Mouse (Mus musculus) right cerebral cortex, postnatal 4 days (tissue): ENCODE results near the gene Insl6.

ENCODE experiments used
- DNase-seq: peaks from one replicate; pipeline ENCODE4 v3.0.0-alpha.2; 2022

Gene Insl6

DNA sequence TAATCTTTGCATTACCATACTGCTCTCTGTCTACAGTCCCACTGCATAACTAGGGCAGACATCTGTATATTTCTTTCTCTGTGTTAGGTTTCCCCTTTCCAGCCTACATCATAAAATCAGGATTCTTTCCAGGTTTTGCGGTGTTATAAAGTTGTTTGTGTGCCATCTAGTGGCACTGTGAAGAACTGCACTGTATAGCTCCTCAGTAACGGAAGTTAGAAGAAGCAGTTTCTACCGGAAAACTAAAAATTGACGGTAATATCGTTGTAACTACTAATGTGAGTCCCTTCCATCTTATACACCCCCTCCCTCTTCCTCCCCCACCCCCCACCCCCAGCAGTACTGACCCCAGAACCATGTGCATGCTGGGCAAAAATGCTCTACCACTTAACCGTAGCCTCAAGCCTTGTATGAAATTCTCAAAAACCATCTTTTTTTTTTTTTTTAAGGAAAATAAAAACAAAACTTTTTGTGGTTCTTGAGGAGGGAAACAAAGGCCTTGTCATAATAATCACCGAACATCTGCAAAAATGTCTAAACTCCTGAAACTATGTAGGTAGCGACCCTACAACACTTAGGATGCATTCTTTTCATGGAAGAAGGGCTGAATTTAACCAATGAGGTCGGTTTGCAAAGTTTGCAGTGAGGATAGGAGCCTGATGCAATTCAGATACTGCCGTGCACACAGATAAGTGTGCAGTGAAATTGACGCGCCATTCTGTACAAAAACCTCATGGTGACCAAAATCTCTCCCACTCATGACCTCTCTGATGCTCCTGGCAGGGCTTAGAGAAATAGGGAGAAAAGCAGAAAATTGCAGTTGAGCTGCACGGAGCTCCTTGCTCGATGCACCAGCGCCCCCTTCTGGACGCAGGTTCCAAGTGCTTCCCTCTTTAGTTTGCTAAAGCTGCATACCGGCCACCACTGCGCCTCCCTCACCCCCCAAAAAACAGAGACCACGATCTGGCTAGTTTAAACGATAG lies 30.0 kb upstream of the Insl6 start:
- peak; percentile 97 for DNase-seq

DNA sequence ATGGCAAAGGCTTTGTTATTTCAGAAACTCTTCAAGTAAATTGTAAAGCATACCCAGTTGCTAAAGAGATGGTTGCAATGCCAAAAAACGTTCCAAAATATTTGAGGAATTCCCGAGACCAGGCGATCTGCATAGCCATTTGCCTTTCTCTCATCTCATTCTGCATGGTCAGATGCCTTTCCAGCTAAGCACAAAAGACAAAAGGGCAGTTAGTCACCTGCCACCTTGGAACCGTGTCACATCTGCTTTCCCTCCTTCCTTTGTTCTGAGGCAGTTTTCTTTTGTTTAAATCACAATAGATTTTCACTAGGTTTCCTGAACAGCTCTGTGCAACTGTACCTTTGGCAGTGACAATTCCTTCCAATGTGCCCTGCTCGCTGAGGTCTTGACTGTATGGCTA lies 25.8 kb upstream of the Insl6 start:
- DNase-seq = no peak

DNA sequence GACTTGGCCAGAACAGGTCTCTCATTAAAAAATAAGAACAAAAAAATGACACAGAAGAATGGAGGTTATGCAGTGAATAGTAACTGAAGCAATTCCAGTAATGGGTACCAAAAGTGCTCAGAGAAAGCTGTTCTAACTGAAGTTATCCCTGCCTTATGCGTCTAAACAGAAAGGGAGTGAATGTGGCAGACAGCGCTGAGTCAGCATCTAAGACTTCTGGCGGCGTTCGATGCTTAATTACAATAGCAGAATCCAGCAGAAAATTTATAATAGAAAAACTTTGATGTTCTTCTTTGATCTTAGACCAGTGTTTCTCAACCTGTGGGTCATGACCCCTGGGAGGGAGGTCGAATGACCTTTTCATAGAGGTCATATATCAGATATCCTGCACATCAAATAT lies 20.5 kb upstream of the Insl6 start:
- no peak for DNase-seq

DNA sequence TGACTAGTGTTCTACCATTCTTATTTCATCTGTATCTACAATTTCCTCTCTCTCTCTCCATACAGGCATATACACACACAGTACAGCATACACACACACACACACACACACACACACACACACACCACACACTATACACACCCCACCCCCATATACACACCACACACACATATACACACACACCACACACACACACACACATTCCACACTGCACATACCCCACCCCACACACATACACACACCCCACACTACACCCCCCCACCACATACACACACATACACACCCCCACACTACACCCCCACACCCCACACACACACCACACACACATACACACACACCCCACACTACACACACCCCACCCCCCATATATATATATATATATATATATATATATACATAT lies 19.7 kb upstream of the Insl6 start:
- no peak for DNase-seq

GRCm38 (mm10) chr19:29342281-29342680 lies 17.1 kb upstream of the Insl6 start:
- no peak for DNase-seq

DNA sequence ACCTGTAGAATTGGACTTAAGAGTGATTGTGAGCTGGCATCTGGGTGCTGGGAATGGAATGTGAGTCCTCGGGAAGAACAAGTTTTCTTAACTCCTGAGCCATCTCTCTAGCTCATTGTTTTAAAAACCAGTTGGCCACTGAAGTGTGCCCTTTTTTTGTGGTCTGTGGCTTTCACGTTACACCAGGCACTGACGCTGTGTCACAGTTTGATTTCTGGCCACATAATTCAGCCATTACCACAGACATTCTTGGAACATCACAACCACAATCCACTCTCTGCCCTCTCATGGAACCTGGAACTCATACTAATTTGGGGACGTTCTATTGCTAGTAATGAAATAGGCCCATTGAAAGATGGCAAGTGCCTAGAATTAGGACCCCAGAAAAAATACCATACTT lies 15.9 kb upstream of the Insl6 start:
- no peak for DNase-seq

DNA sequence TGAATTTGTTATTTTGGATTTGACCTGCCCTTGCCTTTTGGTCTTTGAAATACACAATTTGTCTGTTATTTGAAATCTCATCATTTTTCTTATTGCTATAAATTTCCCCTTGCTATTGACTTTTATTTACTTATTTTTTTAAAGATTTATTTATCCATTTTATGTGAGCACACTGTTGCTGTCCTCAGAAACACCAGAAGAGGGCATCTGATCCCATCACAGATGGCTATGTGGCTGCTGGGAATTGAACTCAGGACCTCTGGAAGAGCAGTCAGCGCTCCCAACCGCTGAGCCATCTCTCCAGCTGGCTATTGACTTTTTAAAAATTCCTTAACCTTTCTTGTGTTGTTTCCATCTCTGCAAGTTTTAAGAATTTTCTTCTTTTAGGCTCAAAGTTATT lies 11.5 kb upstream of the Insl6 start:
- no peak for DNase-seq

DNA sequence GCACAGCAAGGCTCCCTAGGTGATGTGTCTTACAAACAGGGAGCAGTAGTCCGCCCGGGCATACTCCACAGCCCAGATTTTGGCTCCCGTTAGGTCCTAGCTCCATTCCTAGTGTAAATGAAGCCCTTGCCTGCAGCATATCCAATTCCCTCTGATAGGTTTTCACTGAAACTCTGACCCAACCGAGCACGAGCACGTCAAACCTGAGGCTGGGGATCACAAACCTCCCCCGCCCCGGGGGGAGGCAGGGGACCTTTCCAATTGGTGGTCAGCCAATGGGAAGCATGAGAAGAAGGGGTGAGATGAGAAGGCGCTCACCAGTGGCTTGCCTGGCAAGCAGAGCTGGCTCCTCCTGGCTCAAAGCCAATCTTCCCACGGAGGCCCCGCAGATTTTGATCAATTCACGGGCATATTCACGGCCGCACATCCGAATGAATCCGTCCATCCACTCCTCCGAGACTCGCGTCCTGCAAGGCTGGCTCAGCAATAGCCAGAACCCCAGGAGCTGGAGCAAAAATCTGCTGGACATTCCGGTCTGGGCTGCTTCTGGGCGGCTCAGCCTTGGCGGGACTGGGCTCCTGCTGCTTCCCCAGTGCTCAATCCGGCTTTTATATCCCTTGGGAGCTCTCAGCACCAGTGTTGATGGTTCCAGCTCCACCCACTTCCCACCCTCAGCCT lies 9.1 kb upstream of the Insl6 start, which contains the start of gene Rln1:
TSS of gene Rln1 (minus strand) at position 603 of the 678 bp plus-strand sequence.
- peak; percentile 59 for DNase-seq

DNA sequence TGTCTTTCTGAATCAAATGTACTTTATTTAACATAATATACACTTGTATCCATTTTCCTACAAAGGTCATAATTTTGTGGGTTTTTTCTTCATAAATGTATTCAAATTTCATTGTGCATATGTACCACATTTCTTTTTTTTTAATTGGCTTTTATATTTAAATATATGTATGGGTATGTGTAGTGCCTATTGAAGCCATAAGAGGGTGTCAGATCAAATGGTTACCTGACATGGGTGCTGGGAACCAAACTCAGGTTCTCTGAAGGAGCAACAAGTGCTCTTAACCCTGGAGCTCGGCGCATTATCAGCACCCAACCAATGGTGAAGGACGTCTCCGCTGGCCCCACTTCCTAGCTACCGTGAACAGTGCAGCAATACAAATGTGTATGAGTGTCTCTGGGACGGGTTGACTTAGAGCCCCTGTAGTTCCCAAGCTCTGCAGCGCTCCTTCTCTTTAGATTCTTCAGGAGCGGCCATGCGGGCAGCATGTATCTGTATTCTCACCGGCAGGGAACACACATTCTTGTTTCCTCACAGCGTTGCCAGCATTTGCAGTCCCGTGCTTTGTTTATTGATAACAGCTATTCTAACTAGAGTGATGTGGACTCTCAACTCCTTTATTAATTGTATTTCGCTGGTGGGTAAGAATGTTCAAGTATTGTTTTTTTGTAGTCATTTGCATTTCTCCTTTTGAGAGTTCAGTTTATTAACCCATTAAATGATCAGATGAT lies 1.8 kb upstream of the Insl6 start:
- no peak for DNase-seq

DNA sequence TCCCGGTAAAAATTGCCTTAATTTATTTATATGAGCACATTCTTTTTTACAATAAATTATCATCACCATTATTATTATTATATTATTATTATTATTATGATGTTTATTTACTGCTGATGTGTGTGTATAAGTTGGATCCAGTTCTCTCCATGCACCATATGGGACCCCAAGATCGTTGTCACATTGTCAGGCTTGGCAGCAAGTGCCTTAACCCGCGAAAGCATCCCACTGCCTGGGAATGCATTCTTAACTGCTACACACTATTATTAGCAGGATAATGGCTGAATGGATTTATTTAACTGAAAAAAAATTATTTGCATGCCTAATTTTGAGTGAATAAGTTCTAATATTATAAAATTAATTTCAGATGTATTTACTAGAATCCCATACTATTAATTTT lies 1.2 kb upstream of the Insl6 start:
- no peak for DNase-seq

GRCm38 (mm10) chr19:29325852-29326180 lies 660 bp upstream of the Insl6 start:
- DNase-seq = no peak

DNA sequence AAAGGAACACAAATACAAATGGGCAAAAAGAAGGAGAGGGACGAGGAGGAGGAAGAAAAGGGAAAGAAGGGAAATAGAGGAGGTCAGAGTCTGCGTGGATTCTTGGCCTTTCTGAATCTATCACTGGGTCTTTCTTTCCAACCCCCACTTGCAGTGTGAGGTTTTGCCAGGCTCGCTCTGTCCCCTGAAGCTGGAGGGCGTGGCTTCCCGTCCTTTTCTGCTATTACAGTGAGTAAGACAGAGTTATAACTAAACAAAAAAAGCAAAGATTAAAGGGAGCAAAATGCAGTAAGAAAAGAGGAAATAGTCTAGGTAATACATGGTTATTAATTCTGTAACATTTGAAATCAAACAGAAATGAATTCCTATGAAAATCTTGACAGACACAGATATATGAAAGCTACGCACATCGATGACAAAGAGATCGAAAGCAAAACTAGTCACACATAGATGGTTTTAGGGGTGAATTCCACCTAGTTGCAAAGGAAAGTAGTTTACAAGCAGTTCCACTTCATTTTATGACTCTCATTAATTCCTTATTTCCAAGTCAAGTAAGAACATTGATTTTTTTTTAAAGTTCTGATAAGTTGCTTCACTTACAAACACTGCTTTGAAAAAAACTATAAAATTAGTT lies 1.6 kb downstream of the Insl6 start:
- DNase-seq = no peak

GRCm38 (mm10) chr19:29312661-29313060 lies 12.5 kb downstream of the Insl6 start:
- no peak for DNase-seq

DNA sequence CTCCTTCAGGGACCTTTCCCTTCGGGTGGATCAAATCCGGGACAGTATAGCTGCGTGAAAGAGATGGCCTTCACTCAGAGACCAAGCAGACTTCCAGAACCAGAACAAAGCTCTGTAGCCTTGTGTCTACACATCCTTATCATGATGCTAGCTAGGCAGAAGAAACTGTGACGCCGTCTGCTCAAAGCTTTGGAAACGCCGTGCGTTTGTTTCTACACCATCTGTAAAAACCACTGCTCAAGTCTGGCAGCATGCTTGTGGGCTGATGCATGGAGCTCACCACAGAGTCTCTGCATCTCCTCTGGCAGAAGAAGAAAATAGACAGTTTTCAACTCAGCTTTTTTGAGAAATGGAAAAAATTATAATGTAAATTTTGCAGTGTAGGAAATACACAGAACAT lies 13.4 kb downstream of the Insl6 start:
- DNase-seq = no peak

DNA sequence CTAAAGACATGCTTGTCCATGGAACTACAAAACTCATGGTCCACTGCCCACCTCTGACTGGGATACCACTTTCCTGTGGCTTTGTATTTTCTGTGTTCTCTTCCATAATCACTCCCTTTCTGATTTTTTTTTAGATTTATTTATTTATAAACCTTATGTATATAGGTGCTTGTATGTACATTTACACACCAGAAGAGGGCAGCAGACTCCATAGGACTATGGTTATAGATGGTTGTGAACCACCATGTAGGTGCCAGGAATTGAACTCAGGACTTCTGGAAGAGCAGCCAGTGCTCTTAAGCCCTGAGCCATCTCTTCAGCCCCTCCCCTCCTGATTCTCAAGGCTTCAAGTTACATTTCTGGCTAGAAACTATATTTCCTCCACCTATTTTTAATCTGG lies 16.3 kb downstream of the Insl6 start:
- no peak for DNase-seq

DNA sequence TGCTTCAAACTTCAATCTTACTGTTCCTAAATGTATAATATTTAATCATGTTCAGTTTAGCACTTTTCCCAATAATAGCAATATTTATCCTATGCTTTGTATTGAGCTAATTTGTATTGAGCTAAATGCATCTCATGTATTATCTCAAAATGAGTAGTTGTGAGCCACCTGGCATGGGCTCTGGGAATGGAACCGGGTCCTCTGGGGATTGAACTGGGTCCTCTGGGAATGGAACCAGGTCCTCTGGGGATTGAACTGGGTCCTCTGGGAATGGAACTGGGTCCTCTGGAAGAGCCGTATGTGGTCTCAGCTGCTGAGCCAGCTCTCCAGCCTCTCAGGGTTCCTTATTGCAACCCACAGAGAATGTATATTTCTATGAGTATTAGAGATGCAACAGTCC lies 23.0 kb downstream of the Insl6 start:
- no peak for DNase-seq

DNA sequence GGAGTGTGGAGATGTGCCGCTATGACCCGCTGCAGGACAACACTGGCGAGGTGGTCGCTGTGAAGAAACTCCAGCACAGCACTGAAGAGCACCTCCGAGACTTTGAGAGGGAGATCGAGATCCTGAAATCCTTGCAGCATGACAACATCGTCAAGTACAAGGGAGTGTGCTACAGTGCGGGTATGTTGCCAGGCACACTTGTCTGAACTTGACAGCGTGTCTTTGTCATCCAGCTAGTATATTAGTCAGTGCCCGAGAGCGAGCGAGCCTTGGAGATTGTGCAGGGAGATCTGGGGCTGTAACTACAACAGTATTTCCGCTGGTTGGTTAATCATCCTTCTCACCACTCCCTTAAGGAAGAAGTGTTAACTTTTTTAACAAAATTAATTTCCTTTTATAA lies 24.2 kb downstream of the Insl6 start:
- DNase-seq = no peak

- DNase-seq = no peak
These were observed 27.8 kb downstream of the Insl6 start for GRCm38 (mm10) chr19:29297366-29297765.

DNA sequence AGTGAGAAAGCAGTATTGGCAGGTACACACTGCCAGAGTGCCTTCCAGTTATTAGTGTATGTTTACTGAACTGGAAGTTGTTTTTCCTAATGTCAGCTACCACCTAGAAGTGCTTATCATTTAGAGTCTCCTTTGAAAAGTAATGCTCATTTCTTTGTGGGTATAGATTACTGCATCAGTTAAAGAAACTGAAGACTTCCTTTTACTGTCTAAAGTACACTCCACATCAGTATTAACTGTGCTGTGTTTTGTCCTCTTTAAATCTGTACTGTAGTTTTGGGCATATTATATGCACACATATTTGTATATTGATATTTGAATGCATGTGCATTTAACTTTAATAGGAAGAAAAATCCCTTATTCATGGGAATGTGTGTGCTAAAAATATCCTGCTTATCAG lies 29.0 kb downstream of the Insl6 start:
- DNase-seq = no peak

DNA sequence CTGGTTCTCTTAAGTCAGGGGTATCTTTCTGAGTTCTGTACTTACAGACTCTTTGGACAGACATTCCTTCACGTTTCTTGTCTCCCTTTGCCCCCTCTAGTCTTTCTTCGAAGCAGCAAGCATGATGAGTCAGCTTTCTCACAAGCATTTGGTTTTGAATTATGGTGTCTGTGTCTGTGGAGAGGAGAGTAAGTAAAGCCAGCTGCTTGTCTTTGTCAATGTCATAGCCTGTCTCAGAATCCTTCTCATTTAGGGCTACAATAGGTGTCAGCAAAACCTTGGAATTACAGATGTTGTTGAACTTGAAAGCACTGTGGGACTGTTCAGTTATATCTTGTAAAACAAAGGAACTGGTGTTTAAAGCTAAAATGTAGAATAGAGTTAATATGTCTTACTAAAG lies 30.4 kb downstream of the Insl6 start:
- DNase-seq = no peak

GRCm38 (mm10) chr19:29292546-29292945 lies 32.6 kb downstream of the Insl6 start:
- DNase-seq = no peak

- DNase-seq = no peak
These were observed 33.6 kb downstream of the Insl6 start for GRCm38 (mm10) chr19:29291532-29291931.

GRCm38 (mm10) chr19:29287863-29288262 lies 37.3 kb downstream of the Insl6 start:
- DNase-seq = no peak
